Mouse (Mus musculus): ENCODE measurements around the gene Tmem8. TPM values are rescaled to one million over a fixed set of nuclear protein-coding genes. Genes with fewer than 3 reads are reported as not detected.
"Not testable (repeated sequence)": the region's sequence is repeated elsewhere in the genome, so short reads cannot be mapped to it uniquely, and the experiment has no call there.

Gene Tmem8
- polyA plus RNA-seq, 1 experiment from 2014 or later: 1.9 TPM

DNA sequence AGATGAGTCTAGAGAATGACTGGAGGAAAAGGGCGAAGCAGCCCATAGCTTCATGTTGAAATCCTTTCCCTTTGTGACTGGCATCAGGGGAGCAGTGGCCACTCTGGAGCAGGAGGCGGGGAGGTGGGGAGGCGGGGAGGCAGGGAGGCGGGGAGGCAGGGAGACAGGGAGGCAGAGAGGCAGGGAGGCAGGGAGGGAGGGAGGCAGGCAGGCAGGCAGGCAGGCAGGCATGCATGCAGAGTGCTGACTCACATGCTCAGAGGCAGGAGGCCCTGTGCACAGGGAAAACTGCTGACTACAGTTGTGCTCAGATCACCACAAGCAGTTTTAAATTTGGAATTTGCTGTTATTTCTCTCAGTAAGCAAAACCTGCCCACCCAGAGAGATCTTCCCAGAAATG is 11.6 kb upstream of the Tmem8 start:
- Histone ChIP-seq H3K27ac (ENCODE audit: low read depth, low read length) (no peak overlapping the region), H3K4me2 (ENCODE audit: low read length) (no peak overlapping the region), H3K4me3 (ENCODE audit: low read depth, low read length) (no peak overlapping the region), H3K27me3 (replicated peaks; ENCODE audit: control insufficient read depth, insufficient read depth, low read length) (no peaks in the 10 kb centered on the region), H3K9ac (ENCODE audit: low read length) (no peak overlapping the region), H3K4me1 (ENCODE audit: control insufficient read depth, insufficient read depth, low read length) (no peaks in the 10 kb centered on the region), H3K36me3 (ENCODE audit: control insufficient read depth, insufficient read depth, low read length) (no peaks in the 10 kb centered on the region), H3K9me3 (replicated peaks; ENCODE audit: control insufficient read depth, low read length) (no peaks in the 10 kb centered on the region)
- DNase-seq (ENCODE audit: low spot score) (no peak), ATAC-seq (no peak)
- WGBS: 28% methylated on average over 4 of the region's 4 CpGs

DNA sequence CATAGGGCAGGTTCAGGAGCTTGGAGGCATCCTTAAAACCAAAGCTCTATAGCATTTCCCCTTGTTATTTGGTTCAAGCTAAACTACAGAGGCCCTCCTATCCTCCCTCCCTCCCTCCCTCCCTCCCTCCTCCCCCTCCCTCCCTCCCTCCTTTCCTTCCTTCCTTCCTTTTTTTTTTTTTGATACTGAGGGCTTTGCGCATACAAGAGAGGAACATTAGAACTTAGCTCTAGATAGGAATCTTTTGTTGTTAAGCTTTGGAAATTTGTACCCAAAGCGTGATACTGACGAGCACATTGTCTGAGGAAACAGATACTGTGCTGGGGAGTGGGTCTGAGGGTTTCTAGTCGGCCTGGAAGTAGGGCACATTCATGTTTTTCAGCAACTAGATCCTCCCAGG is 7.5 kb upstream of the Tmem8 start:
- H3K36me3 ChIP-seq (ENCODE audit: control insufficient read depth, insufficient read depth, low read length): no peaks in the 10 kb centered on the region
- H3K9me3 ChIP-seq (replicated peaks; ENCODE audit: control insufficient read depth, low read length): no peaks in the 10 kb centered on the region
- H3K27me3 ChIP-seq (replicated peaks; ENCODE audit: control insufficient read depth, insufficient read depth, low read length): no peaks in the 10 kb centered on the region
- H3K4me1 ChIP-seq (ENCODE audit: control insufficient read depth, insufficient read depth, low read length): no peaks in the 10 kb centered on the region
- no peak for DNase-seq (ENCODE audit: low spot score)
- H3K9ac ChIP-seq (ENCODE audit: low read length): no peak overlapping the region
- no peak overlapping the region for H3K4me2 ChIP-seq (ENCODE audit: low read length)
- H3K27ac ChIP-seq (ENCODE audit: low read depth, low read length): no peak overlapping the region
- no peak overlapping the region for H3K4me3 ChIP-seq (ENCODE audit: low read depth, low read length)
- no peak for ATAC-seq
- 69% methylated on average over 4 of the region's 4 CpGs for WGBS

DNA sequence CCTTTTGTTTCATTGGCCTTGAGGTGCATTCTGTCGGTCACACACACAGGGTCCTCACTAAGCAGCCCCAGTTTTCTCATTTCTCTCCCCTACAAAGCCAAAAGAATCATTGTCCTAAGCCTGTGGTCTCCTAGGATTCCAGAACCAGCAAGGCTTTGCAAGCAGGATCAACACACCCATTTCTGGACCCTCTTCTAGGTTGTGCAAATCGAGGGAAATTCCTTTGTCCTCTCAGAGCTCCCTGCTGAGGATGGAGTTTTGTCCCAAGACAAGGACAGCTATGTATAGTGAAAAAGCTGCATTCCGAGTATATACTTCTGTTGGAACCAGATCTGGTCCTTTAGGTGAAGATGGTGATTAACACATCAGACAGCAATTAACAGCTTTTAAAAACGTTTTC is 2.9 kb upstream of the Tmem8 start:
- H3K4me3 ChIP-seq (ENCODE audit: low read depth, low read length): no peak overlapping the region
- no peaks in the 10 kb centered on the region for H3K9me3 ChIP-seq (replicated peaks; ENCODE audit: control insufficient read depth, low read length)
- no peak for DNase-seq (ENCODE audit: low spot score)
- no peak overlapping the region for H3K4me2 ChIP-seq (ENCODE audit: low read length)
- H3K9ac ChIP-seq (ENCODE audit: low read length): no peak overlapping the region
- ATAC-seq: no peak
- peaks cover 7% of the 10 kb centered on the region; the same call in 1 of the 2 replicates for H3K4me1 ChIP-seq (ENCODE audit: control insufficient read depth, insufficient read depth, low read length)
- peaks cover 18% of the 10 kb centered on the region for H3K27me3 ChIP-seq (replicated peaks; ENCODE audit: control insufficient read depth, insufficient read depth, low read length)
- 16% methylated on average over 4 of the region's 4 CpGs for WGBS
- no peaks in the 10 kb centered on the region for H3K36me3 ChIP-seq (ENCODE audit: control insufficient read depth, insufficient read depth, low read length)
- no peak overlapping the region for H3K27ac ChIP-seq (ENCODE audit: low read depth, low read length)

DNA sequence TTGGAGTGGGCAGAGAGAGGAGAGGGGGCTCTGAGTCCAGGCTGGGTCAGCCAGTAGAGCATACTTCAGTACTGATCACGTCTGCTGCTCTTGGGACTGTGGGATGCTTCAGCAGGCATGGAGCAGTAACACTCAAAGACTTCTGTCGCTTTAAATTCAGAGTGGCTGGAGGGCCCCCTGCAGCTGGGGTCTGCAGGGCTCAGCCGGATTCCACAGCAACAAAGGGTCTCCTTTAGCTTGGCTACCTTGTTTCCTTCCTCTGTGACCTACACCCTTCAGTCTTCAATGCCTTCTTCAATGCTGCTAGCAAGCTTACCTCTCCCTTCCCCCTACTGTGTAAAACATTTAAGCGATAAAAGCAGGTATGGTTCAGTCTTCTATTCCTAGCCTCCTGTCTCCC is 2.1 kb upstream of the Tmem8 start:
- peaks cover 26% of the 10 kb centered on the region for H3K27me3 ChIP-seq (replicated peaks; ENCODE audit: control insufficient read depth, insufficient read depth, low read length)
- no peak overlapping the region for H3K4me2 ChIP-seq (ENCODE audit: low read length)
- no peak overlapping the region for H3K27ac ChIP-seq (ENCODE audit: low read depth, low read length)
- 3% methylated on average over 4 of the region's 4 CpGs for WGBS
- no peak overlapping the region for H3K9ac ChIP-seq (ENCODE audit: low read length)
- H3K4me1 ChIP-seq (ENCODE audit: control insufficient read depth, insufficient read depth, low read length): peaks cover 7% of the 10 kb centered on the region; the same call in 1 of the 2 replicates
- H3K36me3 ChIP-seq (ENCODE audit: control insufficient read depth, insufficient read depth, low read length): no peaks in the 10 kb centered on the region
- H3K4me3 ChIP-seq (ENCODE audit: low read depth, low read length): no peak overlapping the region
- ATAC-seq (no peak), DNase-seq (ENCODE audit: low spot score) (no peak)
- no peaks in the 10 kb centered on the region for H3K9me3 ChIP-seq (replicated peaks; ENCODE audit: control insufficient read depth, low read length)

GRCm38 (mm10) chr17:26111722-26112121 is 1.4 kb upstream of the Tmem8 start:
- 20% methylated on average over 4 of the region's 4 CpGs for WGBS
- no peak overlapping the region for H3K9ac ChIP-seq (ENCODE audit: low read length)
- no peak for ATAC-seq

DNA sequence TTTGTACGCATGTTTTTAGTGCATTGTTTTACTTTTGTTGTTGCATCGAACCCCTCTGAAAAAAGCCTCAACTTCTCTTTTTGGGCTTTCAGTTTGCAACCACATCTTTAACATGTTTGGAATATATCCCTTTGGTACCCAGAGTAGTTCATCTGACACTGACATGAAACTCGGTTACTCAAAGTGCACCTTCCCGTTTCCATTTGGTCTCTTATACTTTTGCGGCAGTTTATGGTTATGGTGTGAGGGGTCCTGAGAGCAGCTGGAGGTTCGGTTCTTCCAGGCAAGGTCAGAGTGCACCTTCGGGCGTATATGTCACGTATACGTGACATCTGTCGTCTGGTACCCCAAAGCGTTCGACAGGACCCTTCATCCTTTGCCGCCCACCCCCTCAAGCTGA is 348 bp upstream of the Tmem8 start:
- no peak overlapping the region for H3K27ac ChIP-seq (ENCODE audit: low read depth, low read length)
- no peaks in the 10 kb centered on the region for H3K9me3 ChIP-seq (replicated peaks; ENCODE audit: control insufficient read depth, low read length)
- H3K4me3 ChIP-seq (ENCODE audit: low read depth, low read length): peak overlapping the region; percentile 72
- ATAC-seq (no peak), DNase-seq (ENCODE audit: low spot score) (no peak)
- WGBS: 22% methylated on average over 14 of the region's 14 CpGs
- H3K27me3 ChIP-seq (replicated peaks; ENCODE audit: control insufficient read depth, insufficient read depth, low read length): peaks cover 26% of the 10 kb centered on the region
- H3K4me1 ChIP-seq (ENCODE audit: control insufficient read depth, insufficient read depth, low read length): peaks cover 7% of the 10 kb centered on the region; the same call in 1 of the 2 replicates
- no peaks in the 10 kb centered on the region for H3K36me3 ChIP-seq (ENCODE audit: control insufficient read depth, insufficient read depth, low read length)
- H3K4me2 ChIP-seq (ENCODE audit: low read length): peak overlapping the region; percentile 95
- peak overlapping the region; percentile 79 for H3K9ac ChIP-seq (ENCODE audit: low read length)

More at GRCm38 (mm10) chr17:26111722-26112121, 1.4 kb upstream of the Tmem8 start:
- H3K36me3 ChIP-seq (ENCODE audit: control insufficient read depth, insufficient read depth, low read length): no peaks in the 10 kb centered on the region
- peaks cover 7% of the 10 kb centered on the region; the same call in 1 of the 2 replicates for H3K4me1 ChIP-seq (ENCODE audit: control insufficient read depth, insufficient read depth, low read length)
- H3K27me3 ChIP-seq (replicated peaks; ENCODE audit: control insufficient read depth, insufficient read depth, low read length): peaks cover 26% of the 10 kb centered on the region
- H3K4me3 ChIP-seq (ENCODE audit: low read depth, low read length): no peak overlapping the region
- no peaks in the 10 kb centered on the region for H3K9me3 ChIP-seq (replicated peaks; ENCODE audit: control insufficient read depth, low read length)
- no peak overlapping the region for H3K27ac ChIP-seq (ENCODE audit: low read depth, low read length)
- H3K4me2 ChIP-seq (ENCODE audit: low read length): no peak overlapping the region
- no peak for DNase-seq (ENCODE audit: low spot score)

DNA sequence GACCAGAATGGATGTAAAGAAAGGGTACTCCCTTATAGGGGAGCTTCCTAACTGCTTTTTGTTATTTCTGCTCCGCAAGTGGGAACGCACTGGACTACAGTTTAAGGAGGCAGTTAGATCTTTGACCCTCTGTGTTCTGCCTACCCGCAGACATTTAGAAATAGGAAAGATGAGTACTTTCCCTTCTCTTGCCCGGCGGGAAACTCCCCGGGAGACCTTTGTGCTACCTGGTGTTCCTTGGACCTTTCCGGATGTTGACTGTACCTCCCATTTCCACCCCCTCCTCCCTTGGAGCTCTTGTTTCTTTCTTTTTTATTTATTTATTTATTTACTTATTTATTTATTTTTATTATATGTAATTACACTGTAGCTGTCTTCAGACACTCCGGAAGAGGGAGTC is 962 bp downstream of the Tmem8 start:
- H3K4me1 ChIP-seq (ENCODE audit: control insufficient read depth, insufficient read depth, low read length): peaks cover 7% of the 10 kb centered on the region; the same call in 1 of the 2 replicates
- peak overlapping the region; percentile 72 for H3K4me3 ChIP-seq (ENCODE audit: low read depth, low read length)
- H3K9ac ChIP-seq (ENCODE audit: low read length): peak overlapping the region; percentile 79; the same call in 1 of the 2 replicates
- H3K9me3 ChIP-seq (replicated peaks; ENCODE audit: control insufficient read depth, low read length): no peaks in the 10 kb centered on the region
- no peak overlapping the region for H3K27ac ChIP-seq (ENCODE audit: low read depth, low read length)
- H3K4me2 ChIP-seq (ENCODE audit: low read length): peak overlapping the region; percentile 95
- no peaks in the 10 kb centered on the region for H3K36me3 ChIP-seq (ENCODE audit: control insufficient read depth, insufficient read depth, low read length)
- 11% methylated on average over 8 of the region's 8 CpGs for WGBS
- no peak for ATAC-seq
- no peak for DNase-seq (ENCODE audit: low spot score)
- H3K27me3 ChIP-seq (replicated peaks; ENCODE audit: control insufficient read depth, insufficient read depth, low read length): peaks cover 26% of the 10 kb centered on the region

GRCm38 (mm10) chr17:26114461-26114860 is 1.4 kb downstream of the Tmem8 start:
- not testable (repeated sequence) for H3K4me1 ChIP-seq (ENCODE audit: control insufficient read depth, insufficient read depth, low read length); H3K27ac ChIP-seq (ENCODE audit: low read depth, low read length); H3K36me3 ChIP-seq (ENCODE audit: control insufficient read depth, insufficient read depth, low read length); H3K9ac ChIP-seq (ENCODE audit: low read length); H3K9me3 ChIP-seq (replicated peaks; ENCODE audit: control insufficient read depth, low read length); H3K4me3 ChIP-seq (ENCODE audit: low read depth, low read length); ATAC-seq; DNase-seq (ENCODE audit: low spot score); H3K4me2 ChIP-seq (ENCODE audit: low read length)
- H3K27me3 ChIP-seq (replicated peaks; ENCODE audit: control insufficient read depth, insufficient read depth, low read length): peaks cover 27% of the 10 kb centered on the region
- 73% methylated on average over 7 of the region's 7 CpGs for WGBS

DNA sequence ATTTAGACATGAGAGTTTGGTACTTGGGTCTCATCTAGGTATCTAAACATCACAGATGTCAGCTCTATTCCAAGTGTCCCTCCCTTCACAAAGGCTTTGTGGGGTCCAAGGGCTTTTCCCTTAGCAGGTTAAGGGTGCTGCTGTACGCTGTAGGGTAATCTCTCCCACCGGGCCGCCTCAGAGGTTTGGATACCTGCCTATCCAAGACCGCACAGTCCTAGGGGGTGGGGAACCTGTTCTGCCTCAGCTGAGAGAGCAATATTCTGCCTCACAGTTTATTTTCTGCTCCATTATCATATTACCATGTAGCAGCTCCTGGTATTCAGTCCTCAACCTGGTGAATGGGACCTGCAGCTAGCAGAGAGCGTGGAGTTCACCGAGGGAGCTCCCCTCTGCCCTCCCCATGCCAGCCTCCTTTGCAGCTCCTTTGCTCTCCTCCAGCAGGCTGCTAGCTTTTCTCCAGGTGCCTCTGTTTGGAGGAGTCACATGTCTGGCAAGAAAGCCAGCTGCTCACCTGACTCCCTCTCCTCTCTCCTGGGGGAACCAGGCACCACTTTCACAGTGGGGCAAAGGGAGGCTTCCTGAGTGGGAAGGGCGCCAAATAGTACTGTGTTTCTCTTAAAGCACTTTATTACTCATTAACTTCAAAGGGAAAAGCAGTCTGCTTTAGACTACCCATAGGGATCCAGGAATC is 2.3 kb downstream of the Tmem8 start:
- H3K9me3 ChIP-seq (replicated peaks; ENCODE audit: control insufficient read depth, low read length): no peaks in the 10 kb centered on the region
- 82% methylated on average over 7 of the region's 7 CpGs for WGBS
- H3K4me3 ChIP-seq (ENCODE audit: low read depth, low read length): no peak overlapping the region
- H3K9ac ChIP-seq (ENCODE audit: low read length): no peak overlapping the region
- no peak overlapping the region for H3K4me2 ChIP-seq (ENCODE audit: low read length)
- ATAC-seq (no peak), DNase-seq (ENCODE audit: low spot score) (no peak)
- H3K36me3 ChIP-seq (ENCODE audit: control insufficient read depth, insufficient read depth, low read length): no peaks in the 10 kb centered on the region
- no peak overlapping the region for H3K27ac ChIP-seq (ENCODE audit: low read depth, low read length)
- peaks cover 29% of the 10 kb centered on the region for H3K27me3 ChIP-seq (replicated peaks; ENCODE audit: control insufficient read depth, insufficient read depth, low read length)
- H3K4me1 ChIP-seq (ENCODE audit: control insufficient read depth, insufficient read depth, low read length): peaks cover 7% of the 10 kb centered on the region; the same call in 1 of the 2 replicates

All from forebrain, embryonic 14.5 days (tissue).